Mouse (Mus musculus) myocyte (in vitro differentiated cells): ENCODE results near the gene Sgta.

Experiments used
- CEBPB ChIP-seq: IDR thresholded peaks from 2 replicates; pipeline ENCODE4 v1.6.1; 2011; ENCODE audit warnings: mild to moderate bottlenecking, moderate library complexity; ENCODE audit not compliant: poor library complexity, insufficient read depth, severe bottlenecking
- E2F4 ChIP-seq: IDR thresholded peaks from one replicate; pipeline ENCODE4 v1.6.1; 2011; ENCODE audit warnings: mild to moderate bottlenecking, control low read depth, moderate library complexity; ENCODE audit not compliant: insufficient read depth
- MAX ChIP-seq: IDR thresholded peaks from one replicate; pipeline ENCODE4 v1.6.1; 2011; ENCODE audit warnings: low read depth, mild to moderate bottlenecking, control low read depth
- MYOD1 ChIP-seq, 3 experiments: IDR thresholded peaks; one replicate each; pipeline ENCODE4 v1.6.1; 2011; ENCODE audit warnings: control low read depth in 2 of 3, low read depth in 2 of 3, mild to moderate bottlenecking in 2 of 3, moderate library complexity in 1 of 3; ENCODE audit not compliant: insufficient read length in 2 of 3, control insufficient read depth in 1 of 3
- MYOG ChIP-seq, 3 experiments: IDR thresholded peaks; one replicate each; pipeline ENCODE4 v1.6.1; 2011; ENCODE audit warnings: control low read depth in 2 of 3, low read depth in 2 of 3, mild to moderate bottlenecking in 2 of 3; ENCODE audit not compliant: insufficient read length in 2 of 3, control insufficient read depth in 1 of 3, insufficient read depth in 1 of 3
- POLR2A ChIP-seq: IDR thresholded peaks from one replicate; pipeline ENCODE4 v1.6.1; 2011; ENCODE audit warnings: low read depth, mild to moderate bottlenecking, control low read depth, moderate library complexity; ENCODE audit not compliant: insufficient read length
- POLR2AphosphoS2 ChIP-seq: IDR thresholded peaks from one replicate; pipeline ENCODE4 v1.6.1; 2011; ENCODE audit warnings: low read depth, control low read depth; ENCODE audit not compliant: insufficient read length
- REST ChIP-seq: IDR thresholded peaks from one replicate; pipeline ENCODE4 v1.6.1; 2011; ENCODE audit warnings: mild to moderate bottlenecking, control low read depth, moderate library complexity; ENCODE audit not compliant: insufficient read depth, insufficient read length
- SRF ChIP-seq: IDR thresholded peaks from one replicate; pipeline ENCODE4 v1.6.1; 2011; ENCODE audit warnings: low read depth; ENCODE audit not compliant: control insufficient read depth, insufficient read length
- TCF12 ChIP-seq: IDR thresholded peaks from one replicate; pipeline ENCODE4 v1.6.1; 2011; ENCODE audit warnings: mild to moderate bottlenecking, control low read depth; ENCODE audit not compliant: poor library complexity, insufficient read depth, severe bottlenecking
- TCF3 ChIP-seq: IDR thresholded peaks from one replicate; pipeline ENCODE4 v1.6.1; 2011; ENCODE audit warnings: low read depth, control low read depth; ENCODE audit not compliant: insufficient read length
- USF1 ChIP-seq: IDR thresholded peaks from one replicate; pipeline ENCODE4 v1.6.1; 2011; ENCODE audit warnings: low read depth, mild to moderate bottlenecking, control low read depth, moderate library complexity

- TF ChIP-seq POLR2A (no peak), TCF12 (no peak), CEBPB (no peak), POLR2AphosphoS2 (peak; percentile 14), E2F4 (no peak), MAX (no peak), REST (no peak), USF1 (no peak), MYOD1 (IDR thresholded peaks at IDR 0.05; ENCODE audit: control insufficient read depth in 1 of 3, insufficient read length in 2 of 3, low read depth in 2 of 3) (no peak), TCF3 (no peak), SRF (no peak), MYOG (IDR thresholded peaks at IDR 0.05; ENCODE audit: control insufficient read depth in 1 of 3, insufficient read depth in 1 of 3, insufficient read length in 2 of 3, low read depth in 2 of 3) (no peak)
Observed at GRCm38 (mm10) chr10:81029031-81029430, 30.9 kb downstream of the Sgta start.
